Mouse (Mus musculus) heart, adult 2 months (tissue): ENCODE results near the gene Arhgef15. TPM values are rescaled to one million over a fixed set of nuclear protein-coding genes. Genes with fewer than 3 reads are reported as not detected.

Experiments
- DNase-seq, 2 experiments: peaks; one replicate each; pipeline ENCODE4 v3.0.0; 2021
- H3K27ac ChIP-seq: fragments of 200-600 bp; 2 replicates; pipeline ENCODE4 v1.8.1; 2022
- H3K27me3 ChIP-seq: fragments of 200-500 bp; 2 replicates; pipeline ENCODE4 v1.6.1; 2012; ENCODE audit warnings: mild to moderate bottlenecking, low read length, inconsistent platforms, mixed read lengths; ENCODE audit not compliant: control insufficient read depth, insufficient read depth
- H3K36me3 ChIP-seq: fragments of 200-500 bp; 2 replicates; pipeline ENCODE4 v1.6.1; 2012; ENCODE audit warnings: low read length, inconsistent platforms; ENCODE audit not compliant: control insufficient read depth, insufficient read depth
- H3K4me1 ChIP-seq: fragments of 200-500 bp; 2 replicates; pipeline ENCODE4 v1.6.1; 2011; ENCODE audit warnings: low read length; ENCODE audit not compliant: control insufficient read depth, insufficient read depth
- H3K4me3 ChIP-seq: fragments of 200-600 bp; 2 replicates; pipeline ENCODE4 v1.8.1; 2022
- H3K79me2 ChIP-seq: fragments of 200-500 bp; replicated peaks from 2 replicates; pipeline ENCODE4 v1.6.1; 2012; ENCODE audit warnings: mild to moderate bottlenecking, inconsistent platforms, low read length, moderate library complexity, mixed read lengths; ENCODE audit not compliant: control insufficient read depth, insufficient read depth
- H3K9ac ChIP-seq: fragments of 200-500 bp; 2 replicates; pipeline ENCODE4 v1.6.1; 2012; ENCODE audit warnings: low read depth, mild to moderate bottlenecking, control low read depth, inconsistent platforms, low read length, mixed read lengths
- CTCF ChIP-seq: fragments of 200-600 bp; IDR thresholded peaks from 2 replicates; pipeline ENCODE4 v1.8.1; 2022; ENCODE audit warnings: antibody characterized with exemption, mild to moderate bottlenecking, moderate library complexity
- EP300 ChIP-seq: fragments of 200-500 bp; IDR thresholded peaks from 2 replicates; pipeline ENCODE4 v1.6.1; 2011; ENCODE audit warnings: low read depth, low read length, control low read depth; ENCODE audit not compliant: insufficient read depth
- POLR2A ChIP-seq: fragments of 200-500 bp; IDR thresholded peaks from 2 replicates; pipeline ENCODE4 v1.6.1; 2011; ENCODE audit warnings: mild to moderate bottlenecking, low read depth, low read length, control low read depth; ENCODE audit not compliant: insufficient read depth
- WGBS: fragments of 180-500 bp; shearing (Covaris S2); methylation state at CpG from one replicate; pipeline ENCODE4 v1.1.7; 2018; 5-methylcytosine and 5-hydroxymethylcytosine counted together
- intact Hi-C: fragments of 180-260 bp; cut with DNase I; formaldehyde crosslinking; loops from one replicate; pipeline ENCODE4 v1.15.1; 2025
- polyA plus RNA-seq: library from polyadenylated mRNA; depleted of rRNA; stranded (reverse); fragments of >200 nt; gene quantifications from 2 replicates; pipeline ENCODE4 v1.2.3, GENCODE M21; 2012
- total RNA-seq, 2 experiments: library from RNA; stranded (reverse); gene quantifications; 2 replicates each; pipeline ENCODE4 v1.2.3; 2021

Gene Arhgef15
- total and polyA plus RNA-seq, 3 experiments: 27.8 to 77.3 (median 28.5) TPM

DNA sequence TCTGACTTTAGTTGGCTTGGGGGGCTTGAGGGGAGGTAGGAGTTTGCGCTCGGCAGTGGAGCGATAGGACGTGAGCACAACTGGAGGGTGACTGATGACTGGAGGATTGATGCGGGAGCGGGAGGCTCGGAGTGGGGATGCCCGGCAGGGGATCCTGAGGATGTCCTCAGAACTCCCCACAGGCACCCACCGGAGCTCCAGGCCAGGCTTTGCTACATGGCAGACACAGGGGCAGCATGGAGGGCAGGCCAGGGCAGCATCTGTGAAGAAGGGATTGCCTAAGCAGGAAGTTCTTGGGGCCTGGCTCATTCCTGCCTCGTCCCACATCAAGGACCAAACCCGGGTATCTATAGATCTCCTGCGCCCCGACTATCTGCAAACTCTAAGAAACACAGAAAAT, 3.4 kb downstream of the Arhgef15 start:
- 20% methylated on average over 13 of the region's 13 CpGs for WGBS
- no peaks in the 10 kb centered on the region; the same call in 1 of the 2 replicates for H3K27me3 ChIP-seq
- H3K27ac ChIP-seq: peak overlapping the region; percentile 52
- H3K79me2 ChIP-seq: no peaks in the 10 kb centered on the region
- peak overlapping the region; percentile 58 for H3K9ac ChIP-seq
- intact Hi-C loops: no loop called here
- peaks cover 7% of the 10 kb centered on the region for H3K36me3 ChIP-seq
- DNase-seq: no peak
- H3K4me1 ChIP-seq: peaks cover 7% of the 10 kb centered on the region
- TF ChIP-seq EP300: no peak
- TF ChIP-seq POLR2A: no peak
- no peak for TF ChIP-seq CTCF
- peak overlapping the region; percentile 50 for H3K4me3 ChIP-seq

DNA sequence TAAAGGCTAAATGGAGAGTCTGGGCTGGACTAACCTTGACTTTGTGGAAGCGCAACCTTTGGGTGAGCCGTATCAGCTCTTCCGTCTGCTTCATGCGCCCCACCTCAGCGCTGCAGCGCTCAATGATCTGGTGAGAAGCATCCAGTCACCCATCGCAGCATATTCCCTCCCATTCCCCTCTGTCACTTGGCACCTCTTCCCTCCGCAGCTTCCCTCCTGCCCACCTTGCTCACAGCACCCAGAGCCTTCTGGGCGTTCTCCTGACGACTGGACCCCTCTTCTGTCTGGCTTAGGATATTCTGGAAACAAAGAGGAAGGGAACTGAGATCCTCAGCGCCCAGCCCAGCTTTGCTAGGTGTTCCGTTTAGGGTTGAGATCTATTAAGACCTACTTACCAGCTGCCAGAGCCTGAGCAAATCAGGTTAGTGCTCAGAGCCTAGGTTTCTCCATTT, 9.7 kb downstream of the Arhgef15 start:
- Histone ChIP-seq H3K27ac (no peak overlapping the region), H3K9ac (no peak overlapping the region), H3K79me2 (no peaks in the 10 kb centered on the region), H3K36me3 (peaks cover 4% of the 10 kb centered on the region), H3K4me1 (peaks cover 3% of the 10 kb centered on the region), H3K4me3 (no peak overlapping the region), H3K27me3 (no peaks in the 10 kb centered on the region; the same call in 1 of the 2 replicates)
- DNase-seq: no peak
- intact Hi-C loops: no loop called here
- 39% methylated on average over 12 of the region's 12 CpGs for WGBS
- no peak for TF ChIP-seq CTCF

DNA sequence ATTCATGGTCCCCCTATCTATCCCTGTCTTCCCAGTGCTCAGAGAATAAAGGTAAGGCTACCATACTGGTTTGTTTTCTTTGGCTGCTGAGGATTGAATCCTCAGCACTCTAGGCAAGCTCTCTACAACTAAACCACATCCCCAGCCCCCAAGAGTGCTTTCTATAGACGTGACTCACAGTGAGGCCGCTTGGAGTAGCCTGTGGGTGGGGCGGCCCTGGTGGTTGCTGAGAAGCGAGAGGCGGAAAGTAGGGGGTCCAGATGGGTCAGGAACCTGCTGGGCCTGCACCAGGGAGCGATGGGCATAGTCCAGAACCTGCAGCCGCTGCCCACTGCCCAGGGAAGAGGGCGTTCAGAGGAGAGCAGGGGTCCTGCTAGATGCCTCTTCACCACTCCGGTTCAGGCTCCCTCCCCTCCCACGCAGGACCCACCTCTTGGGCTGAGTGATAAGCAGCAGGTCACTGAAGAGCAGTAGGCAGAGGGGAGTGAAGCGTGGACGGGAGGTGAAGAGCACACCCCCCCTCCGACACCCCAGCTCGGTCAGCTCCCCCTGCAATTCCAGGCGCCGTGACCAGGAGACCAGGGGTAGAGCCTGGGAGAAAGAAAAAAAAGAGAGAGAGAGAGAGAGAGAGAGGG, 10.4 kb downstream of the Arhgef15 start:
- H3K79me2 ChIP-seq: no peaks in the 10 kb centered on the region
- peaks cover under 1% of the 10 kb centered on the region for H3K4me1 ChIP-seq
- H3K27ac ChIP-seq: no peak overlapping the region
- no peak overlapping the region for H3K4me3 ChIP-seq
- intact Hi-C loops: no loop called here
- no peak overlapping the region for H3K9ac ChIP-seq
- DNase-seq: no peak
- no peak for TF ChIP-seq POLR2A
- no peak for TF ChIP-seq EP300
- no peak for TF ChIP-seq CTCF
- 49% methylated on average over 16 of the region's 16 CpGs for WGBS
- H3K27me3 ChIP-seq: no peaks in the 10 kb centered on the region; the same call in 1 of the 2 replicates
- peaks cover 1% of the 10 kb centered on the region; the same call in 1 of the 2 replicates for H3K36me3 ChIP-seq

DNA sequence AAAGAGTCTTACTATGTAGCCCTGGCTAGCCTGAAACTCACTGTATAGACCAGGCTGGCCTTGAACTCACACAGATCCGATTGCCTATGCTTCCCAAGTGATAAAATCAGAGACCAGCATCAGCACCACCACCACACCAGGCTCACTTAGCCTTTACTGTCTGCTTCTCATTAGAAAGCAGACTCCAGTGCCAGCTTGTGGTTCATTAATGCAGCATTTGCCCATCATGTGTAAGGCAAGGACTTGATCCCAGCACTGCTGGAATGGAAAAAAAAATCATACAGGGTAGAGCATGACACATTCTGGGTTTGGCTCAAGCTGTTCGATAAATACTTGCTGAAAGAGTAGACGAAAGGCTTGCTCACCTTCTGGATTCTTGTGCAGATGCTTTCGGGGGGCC, 11.3 kb downstream of the Arhgef15 start:
- no peak for DNase-seq
- H3K36me3 ChIP-seq: no peaks in the 10 kb centered on the region; the same call in 1 of the 2 replicates
- H3K9ac ChIP-seq: no peak overlapping the region
- intact Hi-C loops: no loop called here
- H3K4me1 ChIP-seq: no peaks in the 10 kb centered on the region; the same call in 1 of the 2 replicates
- no peak for TF ChIP-seq EP300
- H3K27ac ChIP-seq: no peak overlapping the region
- H3K27me3 ChIP-seq: no peaks in the 10 kb centered on the region; the same call in 1 of the 2 replicates
- no peak overlapping the region for H3K4me3 ChIP-seq
- H3K79me2 ChIP-seq: no peaks in the 10 kb centered on the region
- 86% methylated on average over 4 of the region's 4 CpGs for WGBS

DNA sequence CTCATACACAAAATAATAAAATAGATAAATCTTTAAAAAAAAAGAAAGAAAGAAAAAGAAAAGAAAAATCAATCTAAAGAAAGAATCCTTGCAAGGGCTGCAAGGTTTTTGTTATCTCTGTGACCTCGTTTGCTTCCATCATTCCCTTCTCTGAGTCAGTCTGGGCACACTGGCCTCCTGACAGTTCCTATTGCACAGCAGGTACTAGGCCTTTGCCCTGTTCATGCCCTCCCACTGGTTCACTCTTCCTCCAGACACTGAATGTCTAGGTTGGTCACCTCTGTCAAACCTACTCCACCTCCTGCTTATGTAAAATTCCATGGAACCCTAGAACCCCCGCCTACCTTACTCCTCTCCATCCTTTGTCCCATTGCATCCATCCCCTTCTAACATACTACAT, 12.0 kb downstream of the Arhgef15 start:
- WGBS: 81% methylated on average over 2 of the region's 2 CpGs
- no peaks in the 10 kb centered on the region; the same call in 1 of the 2 replicates for H3K27me3 ChIP-seq
- intact Hi-C loops: no loop called here
- H3K4me1 ChIP-seq: peaks cover 3% of the 10 kb centered on the region
- DNase-seq: no peak
- H3K4me3 ChIP-seq: no peak overlapping the region
- no peaks in the 10 kb centered on the region for H3K79me2 ChIP-seq
- no peak for TF ChIP-seq CTCF
- no peak for TF ChIP-seq EP300
- TF ChIP-seq POLR2A: no peak
- H3K36me3 ChIP-seq: no peaks in the 10 kb centered on the region; the same call in 1 of the 2 replicates
- no peak overlapping the region for H3K27ac ChIP-seq
- H3K9ac ChIP-seq: no peak overlapping the region

DNA sequence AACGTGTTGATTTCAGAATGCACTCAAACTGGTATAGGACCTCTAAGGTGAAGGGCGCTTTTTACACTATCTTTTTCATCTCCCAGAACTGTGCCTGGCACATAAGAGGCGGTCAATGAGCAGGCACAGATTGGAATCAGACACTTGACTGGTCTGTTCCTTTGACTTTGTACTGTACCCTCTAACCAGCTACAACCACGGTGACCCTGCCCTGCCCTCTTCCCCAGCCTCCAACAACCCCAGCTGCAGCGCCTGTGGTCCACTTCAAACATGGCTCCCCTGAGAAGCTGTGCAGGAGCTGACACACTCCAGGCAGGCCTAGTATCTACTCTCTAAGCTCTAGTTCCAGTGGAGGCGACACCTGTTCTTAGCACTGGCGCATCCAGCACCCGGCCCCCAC, 14.5 kb downstream of the Arhgef15 start:
- Histone ChIP-seq H3K4me1 (peaks cover 3% of the 10 kb centered on the region), H3K27me3 (no peaks in the 10 kb centered on the region; the same call in 1 of the 2 replicates), H3K9ac (no peak overlapping the region), H3K79me2 (no peaks in the 10 kb centered on the region), H3K36me3 (no peaks in the 10 kb centered on the region), H3K4me3 (no peak overlapping the region), H3K27ac (no peak overlapping the region)
- TF ChIP-seq EP300: 0 out of 2 replicates have a peak, but pooled peaks have one; percentile 17
- no peak for TF ChIP-seq CTCF
- TF ChIP-seq POLR2A: no peak
- DNase-seq: no peak
- intact Hi-C loops: no loop called here
- WGBS: 93% methylated on average over 8 of the region's 8 CpGs
